Mouse (Mus musculus) midbrain, embryonic 10.5 days (tissue): Measurements from ENCODE around the gene Gm20708. TPM values are rescaled to one million over a fixed set of nuclear protein-coding genes. Genes with fewer than 3 reads are reported as not detected.

Source experiments
- DNase-seq: peaks from one replicate; pipeline ENCODE4 v3.0.0-alpha.2; 2017; ENCODE audit warnings: low spot score
- H3K27ac ChIP-seq: fragments of 300-500 bp; sonication (generic); replicated peaks from 2 replicates; pipeline ENCODE4 v1.5.1; 2016; ENCODE audit warnings: mild to moderate bottlenecking
- H3K27me3 ChIP-seq: fragments of 300-500 bp; sonication (generic); 2 replicates; pipeline ENCODE4 v1.6.1; 2016; ENCODE audit warnings: low read depth, mild to moderate bottlenecking; ENCODE audit not compliant: poor library complexity, severe bottlenecking
- H3K36me3 ChIP-seq: fragments of 300-500 bp; sonication (generic); 2 replicates; pipeline ENCODE4 v1.6.1; 2016; ENCODE audit warnings: mild to moderate bottlenecking, moderate library complexity
- H3K4me1 ChIP-seq: fragments of 300-500 bp; sonication (generic); 2 replicates; pipeline ENCODE4 v1.6.1; 2016
- H3K4me3 ChIP-seq: fragments of 300-500 bp; sonication (generic); 2 replicates; pipeline ENCODE4 v1.5.1; 2016; ENCODE audit warnings: mild to moderate bottlenecking, moderate library complexity
- H3K9me3 ChIP-seq: fragments of 300-500 bp; sonication (generic); replicated peaks from 2 replicates; pipeline ENCODE4 v1.6.1; 2016; ENCODE audit warnings: mild to moderate bottlenecking
- WGBS: fragments of 180-500 bp; shearing (Covaris S2); methylation state at CpG from one replicate; pipeline ENCODE4 v1.1.7; 2016; 5-methylcytosine and 5-hydroxymethylcytosine counted together
- polyA plus RNA-seq: library from polyadenylated mRNA; unstranded; fragments of >200 nt; fragmentation: Nextera tagmentation; extraction: Ambion mirVana; gene quantifications from 2 replicates; pipeline ENCODE4 v1.2.1, GENCODE M21; 2016

Gene Gm20708
- polyA plus RNA-seq, 1 experiment from 2014 or later: 0.58 TPM

- peak; percentile 96 for DNase-seq
- WGBS: under 1% methylated on average over 51 of the region's 51 CpGs
Measured at GRCm38 (mm10) chr11:117848985-117849671, 39.7 kb downstream of the Gm20708 start, which contains the start of gene Birc5. Gene Birc5, plus strand, starts transcription at chr11:117849251.

GRCm38 (mm10) chr11:117852875-117853274 lies 43.4 kb downstream of the Gm20708 start:
- Histone ChIP-seq H3K4me1 (peaks cover 32% of the 10 kb centered on the region), H3K9me3 (no peaks in the 10 kb centered on the region; the same call in 1 of the 2 replicates), H3K27me3 (no peaks in the 10 kb centered on the region), H3K36me3 (peaks cover 75% of the 10 kb centered on the region), H3K4me3 (no peak overlapping the region), H3K27ac (no peak overlapping the region)
- 96% methylated on average over 3 of the region's 3 CpGs for WGBS
- no peak for DNase-seq

More at GRCm38 (mm10) chr11:117848985-117849671, 39.7 kb downstream of the Gm20708 start, which contains the start of gene Birc5:
- H3K36me3 ChIP-seq: peaks cover 38% of the 10 kb centered on the region
- H3K4me3 ChIP-seq: peak within 1 kb of the TSS; percentile 81
- peak within 1 kb of the TSS; percentile 97 for H3K27ac ChIP-seq
- H3K4me1 ChIP-seq: peaks cover 35% of the 10 kb centered on the region
- no peaks in the 10 kb centered on the region for H3K9me3 ChIP-seq
- no peaks in the 10 kb centered on the region for H3K27me3 ChIP-seq

- H3K4me1 ChIP-seq: peaks cover 26% of the 10 kb centered on the region
- H3K27ac ChIP-seq: no peak overlapping the region
- no peak overlapping the region for H3K4me3 ChIP-seq
- WGBS: 92% methylated on average over 9 of the region's 9 CpGs
- no peak for DNase-seq
- H3K9me3 ChIP-seq: no peaks in the 10 kb centered on the region; the same call in 1 of the 2 replicates
- H3K36me3 ChIP-seq: peaks cover 84% of the 10 kb centered on the region
- peaks cover 9% of the 10 kb centered on the region for H3K27me3 ChIP-seq
Measured at GRCm38 (mm10) chr11:117854241-117854640, 44.8 kb downstream of the Gm20708 start.

GRCm38 (mm10) chr11:117855360-117855759 lies 45.9 kb downstream of the Gm20708 start:
- Histone ChIP-seq H3K4me3 (no peak overlapping the region), H3K27me3 (peaks cover 20% of the 10 kb centered on the region), H3K27ac (no peak overlapping the region), H3K36me3 (peaks cover 82% of the 10 kb centered on the region), H3K9me3 (no peaks in the 10 kb centered on the region; the same call in 1 of the 2 replicates), H3K4me1 (peaks cover 24% of the 10 kb centered on the region)
- WGBS: 97% methylated on average over 5 of the region's 5 CpGs
- no peak for DNase-seq

GRCm38 (mm10) chr11:117855975-117856374 lies 46.5 kb downstream of the Gm20708 start:
- no peak overlapping the region for H3K27ac ChIP-seq
- H3K4me1 ChIP-seq: peaks cover 25% of the 10 kb centered on the region
- H3K4me3 ChIP-seq: no peak overlapping the region
- peaks cover 78% of the 10 kb centered on the region for H3K36me3 ChIP-seq
- WGBS: 83% methylated on average over 1 of the region's 1 CpGs
- DNase-seq: no peak
- H3K27me3 ChIP-seq: peaks cover 27% of the 10 kb centered on the region
- no peaks in the 10 kb centered on the region; the same call in 1 of the 2 replicates for H3K9me3 ChIP-seq

GRCm38 (mm10) chr11:117857462-117857861 lies 48.0 kb downstream of the Gm20708 start:
- Histone ChIP-seq H3K9me3 (no peaks in the 10 kb centered on the region; the same call in 1 of the 2 replicates), H3K36me3 (peaks cover 63% of the 10 kb centered on the region), H3K4me3 (no peak overlapping the region), H3K27ac (no peak overlapping the region), H3K4me1 (peaks cover 27% of the 10 kb centered on the region), H3K27me3 (peaks cover 41% of the 10 kb centered on the region)
- 95% methylated on average over 10 of the region's 10 CpGs for WGBS
- DNase-seq: no peak

GRCm38 (mm10) chr11:117858392-117858791 lies 48.9 kb downstream of the Gm20708 start:
- peaks cover 53% of the 10 kb centered on the region for H3K36me3 ChIP-seq
- no peak overlapping the region for H3K27ac ChIP-seq
- H3K4me1 ChIP-seq: peaks cover 36% of the 10 kb centered on the region
- H3K9me3 ChIP-seq: no peaks in the 10 kb centered on the region; the same call in 1 of the 2 replicates
- 67% methylated on average over 3 of the region's 3 CpGs for WGBS
- no peak overlapping the region for H3K4me3 ChIP-seq
- H3K27me3 ChIP-seq: peaks cover 51% of the 10 kb centered on the region
- DNase-seq: no peak

- Histone ChIP-seq H3K27me3 (peaks cover 73% of the 10 kb centered on the region), H3K4me1 (peaks cover 58% of the 10 kb centered on the region)
Measured at GRCm38 (mm10) chr11:117860601-117861000, 51.1 kb downstream of the Gm20708 start, which contains the start of gene Tmem235. Gene Tmem235, plus strand, starts transcription at chr11:117860752.

GRCm38 (mm10) chr11:117863174-117863856 lies 53.8 kb downstream of the Gm20708 start:
- DNase-seq: no peak
- peaks cover 81% of the 10 kb centered on the region for H3K4me1 ChIP-seq
- peaks cover 77% of the 10 kb centered on the region for H3K27me3 ChIP-seq
- no peak overlapping the region for H3K4me3 ChIP-seq
- peak overlapping the region; percentile 58; the same call in 1 of the 2 replicates for H3K27ac ChIP-seq
- H3K36me3 ChIP-seq: peaks cover 4% of the 10 kb centered on the region; the same call in 1 of the 2 replicates
- H3K9me3 ChIP-seq: no peaks in the 10 kb centered on the region
- 21% methylated on average over 11 of the region's 11 CpGs for WGBS

More at GRCm38 (mm10) chr11:117860601-117861000, 51.1 kb downstream of the Gm20708 start, which contains the start of gene Tmem235:
- Histone ChIP-seq H3K36me3 (peaks cover 31% of the 10 kb centered on the region), H3K4me3 (peak within 1 kb of the TSS; percentile 33), H3K9me3 (no peaks in the 10 kb centered on the region; the same call in 1 of the 2 replicates), H3K27ac (peak within 1 kb of the TSS; percentile 17; the same call in 1 of the 2 replicates)
- whole genome bisulfite sequencing: 5% methylated on average over 23 of the region's 23 CpGs
- no peak for DNase-seq

GRCm38 (mm10) chr11:117864805-117865204 lies 55.3 kb downstream of the Gm20708 start:
- Histone ChIP-seq H3K4me1 (peaks cover 71% of the 10 kb centered on the region), H3K4me3 (no peak overlapping the region), H3K9me3 (no peaks in the 10 kb centered on the region), H3K27me3 (peaks cover 76% of the 10 kb centered on the region), H3K36me3 (0 out of 2 replicates have a peak, but pooled peaks cover 3% of the 10 kb centered on the region), H3K27ac (peak overlapping the region; percentile 82; the same call in 1 of the 2 replicates)
- WGBS: 72% methylated on average over 2 of the region's 2 CpGs
- DNase-seq: no peak

GRCm38 (mm10) chr11:117865988-117866387 lies 56.5 kb downstream of the Gm20708 start:
- H3K27me3 ChIP-seq: peaks cover 66% of the 10 kb centered on the region
- WGBS: 16% methylated on average over 6 of the region's 6 CpGs
- peaks cover 68% of the 10 kb centered on the region for H3K4me1 ChIP-seq

GRCm38 (mm10) chr11:117870688-117871365 lies 61.4 kb downstream of the Gm20708 start:
- no peaks in the 10 kb centered on the region for H3K9me3 ChIP-seq
- H3K27me3 ChIP-seq: peaks cover 39% of the 10 kb centered on the region
- WGBS: 37% methylated on average over 12 of the region's 12 CpGs
- no peak overlapping the region for H3K4me3 ChIP-seq
- 0 out of 2 replicates have a peak, but pooled peaks cover 3% of the 10 kb centered on the region for H3K36me3 ChIP-seq
- no peak overlapping the region for H3K27ac ChIP-seq
- peaks cover 67% of the 10 kb centered on the region for H3K4me1 ChIP-seq
- peak; percentile 76 for DNase-seq

More at GRCm38 (mm10) chr11:117865988-117866387, 56.5 kb downstream of the Gm20708 start:
- peak; percentile 70 for DNase-seq
- Histone ChIP-seq H3K27ac (peak overlapping the region; percentile 82), H3K36me3 (0 out of 2 replicates have a peak, but pooled peaks cover 3% of the 10 kb centered on the region), H3K9me3 (no peaks in the 10 kb centered on the region), H3K4me3 (peak overlapping the region; percentile 27)
